Mouse (Mus musculus) midbrain, embryonic 12.5 days (tissue): ENCODE data around the gene Slc37a4. TPM values are rescaled to one million over a fixed set of nuclear protein-coding genes. Genes with fewer than 3 reads are reported as not detected.

ENCODE experiments used
- microRNA-seq: library from miRNA; unstranded; fragments of <30 nt; microRNA quantifications from one replicate; pipeline ENCODE4, GENCODE M21; 2017
- polyA plus RNA-seq: library from polyadenylated mRNA; unstranded; fragments of >200 nt; fragmentation: Nextera tagmentation; extraction: Ambion mirVana; gene quantifications from 2 replicates; pipeline ENCODE4 v1.2.1, GENCODE M21; 2016

Slc37a4 gene
- polyA plus RNA-seq, 1 experiment from 2014 or later = 24.9 TPM

Small RNA genes lying within 50 kb of the gene (microRNA-seq; reads per million reads assigned to microRNA genes)
- gene Mir7085 = not detected

Other genes with a start within 250 kb of the Slc37a4 start
- 27.2 and 32.0 TPM in 2 replicates for gene Cbl, start 162.8 kb upstream of the Slc37a4 start, polyA plus RNA-seq
- gene Ccdc153, start 156.2 kb upstream of the Slc37a4 start, polyA plus RNA-seq = not detected in 2 replicates
- 0.20 and 0.31 TPM in 2 replicates for gene Pdzd3, start 145.4 kb upstream of the Slc37a4 start, polyA plus RNA-seq
- gene Nlrx1, start 128.3 kb upstream of the Slc37a4 start, polyA plus RNA-seq = 2.6 and 3.3 TPM in 2 replicates
- 12.9 and 14.4 TPM in 2 replicates for gene Abcg4, start 108.2 kb upstream of the Slc37a4 start, polyA plus RNA-seq
- 33.9 and 38.5 TPM in 2 replicates for gene Hinfp, start 91.2 kb upstream of the Slc37a4 start, polyA plus RNA-seq
- 19.0 and 19.7 TPM in 2 replicates for gene C2cd2l, start 76.6 kb upstream of the Slc37a4 start, polyA plus RNA-seq
- 34.7 and 39.1 TPM in 2 replicates for gene Dpagt1, start 70.8 kb upstream of the Slc37a4 start, polyA plus RNA-seq
- 351 and 363 TPM in 2 replicates for gene H2afx, start 62.2 kb upstream of the Slc37a4 start, polyA plus RNA-seq
- gene Hmbs, start 52.6 kb upstream of the Slc37a4 start, polyA plus RNA-seq = 96.4 and 109 TPM in 2 replicates
- 36.5 and 40.8 TPM in 2 replicates for gene Vps11, start 35.2 kb upstream of the Slc37a4 start, polyA plus RNA-seq
- 36.2 and 39.4 TPM in 2 replicates for gene Hyou1, start 17.4 kb upstream of the Slc37a4 start, polyA plus RNA-seq
- 1,381 and 1,435 TPM in 2 replicates for gene Rps25, start 10.3 kb downstream of the Slc37a4 start, polyA plus RNA-seq
- gene Trappc4, start 10.7 kb downstream of the Slc37a4 start, polyA plus RNA-seq = 269 and 272 TPM in 2 replicates
- gene Ccdc84, start 21.7 kb downstream of the Slc37a4 start, polyA plus RNA-seq = 31.9 and 33.2 TPM in 2 replicates
- gene Foxr1, start 44.3 kb downstream of the Slc37a4 start, polyA plus RNA-seq = not detected in 2 replicates
- not detected in 2 replicates for gene Upk2, start 58.1 kb downstream of the Slc37a4 start, polyA plus RNA-seq
- 10.2 and 10.4 TPM in 2 replicates for gene Bcl9l, start 86.0 kb downstream of the Slc37a4 start, polyA plus RNA-seq
- not detected in 2 replicates for gene Cxcr5, start 165.0 kb downstream of the Slc37a4 start, polyA plus RNA-seq
- gene Ddx6, start 208.0 kb downstream of the Slc37a4 start, polyA plus RNA-seq = 23.8 and 25.2 TPM in 2 replicates